Mouse (Mus musculus) ES-E14 (cell line): ENCODE measurements around the gene Msantd2. TPM values are rescaled to one million over a fixed set of nuclear protein-coding genes. Genes with fewer than 3 reads are reported as not detected.

ENCODE experiments used
- DNase-seq: peaks from one replicate; pipeline ENCODE4 v3.0.0-alpha.2; 2013; ENCODE audit warnings: low read depth, low spot score
- H3K27ac ChIP-seq: 2 replicates; pipeline ENCODE4 v1.5.1; 2012; ENCODE audit warnings: low read depth, mild to moderate bottlenecking, low read length, moderate library complexity, mixed read lengths; ENCODE audit not compliant: poor library complexity, insufficient read depth, severe bottlenecking
- H3K36me3 ChIP-seq: 2 replicates; pipeline ENCODE4 v1.6.1; 2012; ENCODE audit warnings: mild to moderate bottlenecking, low read length, moderate library complexity, mixed read lengths; ENCODE audit not compliant: control insufficient read depth, poor library complexity, insufficient read depth, severe bottlenecking
- H3K4me1 ChIP-seq, 2 experiments: fragments of 150-350 bp in 1 of 2; sonication (generic) in 1 of 2; 2 replicates each; pipeline ENCODE4 v1.6.1; 2012; ENCODE audit warnings: low read length in 2 of 2, mild to moderate bottlenecking in 1 of 2, mixed read lengths in 1 of 2; ENCODE audit not compliant: control insufficient read depth in 2 of 2, insufficient read depth in 2 of 2, poor library complexity in 1 of 2
- H3K4me3 ChIP-seq, 2 experiments: fragments of 150-350 bp in 1 of 2; sonication (generic) in 1 of 2; 2 replicates each; pipeline ENCODE4 v1.5.1; 2012; ENCODE audit warnings: low read length in 2 of 2, low read depth in 1 of 2, mild to moderate bottlenecking in 1 of 2, mixed read lengths in 1 of 2; ENCODE audit not compliant: insufficient read depth in 1 of 2, poor library complexity in 1 of 2, severe bottlenecking in 1 of 2
- H3K9ac ChIP-seq: 2 replicates; pipeline ENCODE4 v1.6.1; 2012; ENCODE audit warnings: low read depth, mild to moderate bottlenecking, low read length, mixed read lengths; ENCODE audit not compliant: poor library complexity, insufficient read depth, severe bottlenecking
- H3K9me3 ChIP-seq: fragments of 150-350 bp; sonication (generic); 2 replicates; pipeline ENCODE4 v1.6.1; 2012; ENCODE audit warnings: low read depth, mild to moderate bottlenecking, low read length; ENCODE audit not compliant: control insufficient read depth, insufficient read depth
- CHD2 ChIP-seq: IDR thresholded peaks from 2 replicates; pipeline ENCODE4 v1.6.1; 2014; ENCODE audit warnings: mild to moderate bottlenecking, low read depth, low read length, inconsistent platforms
- HCFC1 ChIP-seq: IDR thresholded peaks from 2 replicates; pipeline ENCODE4 v1.6.1; 2012; ENCODE audit warnings: low read length, inconsistent platforms, borderline replicate concordance; ENCODE audit not compliant: insufficient read depth
- MAFK ChIP-seq: IDR thresholded peaks from 2 replicates; pipeline ENCODE4 v1.6.1; 2014; ENCODE audit warnings: mild to moderate bottlenecking, low read depth, low read length, inconsistent platforms; ENCODE audit not compliant: insufficient read depth
- ZC3H11A ChIP-seq: IDR thresholded peaks from 2 replicates; pipeline ENCODE4 v1.6.1; 2012; ENCODE audit warnings: low read depth, mild to moderate bottlenecking, inconsistent platforms, low read length, borderline replicate concordance
- ZNF384 ChIP-seq: IDR thresholded peaks from 2 replicates; pipeline ENCODE4 v1.6.1; 2012; ENCODE audit warnings: low read depth, low read length, inconsistent platforms
- in situ Hi-C, 2 experiments: fragments of 600-800 bp; cut with MboI; formaldehyde crosslinking; loops; one replicate each; pipeline ENCODE4 v1.15.1; 2025; ENCODE audit warnings: low sequenced_read_pairs in 2 of 2, inconsistent platforms in 1 of 2; ENCODE audit not compliant: unreplicated experiment in 2 of 2
- total RNA-seq: library from RNA; depleted of rRNA; stranded (reverse); fragments of 300-350 nt; gene quantifications from 2 replicates; pipeline ENCODE4 v1.2.3, GENCODE M21; 2012; rRNA removed

The Msantd2 gene
- total RNA-seq, 1 experiment = 81.3 TPM

DNA sequence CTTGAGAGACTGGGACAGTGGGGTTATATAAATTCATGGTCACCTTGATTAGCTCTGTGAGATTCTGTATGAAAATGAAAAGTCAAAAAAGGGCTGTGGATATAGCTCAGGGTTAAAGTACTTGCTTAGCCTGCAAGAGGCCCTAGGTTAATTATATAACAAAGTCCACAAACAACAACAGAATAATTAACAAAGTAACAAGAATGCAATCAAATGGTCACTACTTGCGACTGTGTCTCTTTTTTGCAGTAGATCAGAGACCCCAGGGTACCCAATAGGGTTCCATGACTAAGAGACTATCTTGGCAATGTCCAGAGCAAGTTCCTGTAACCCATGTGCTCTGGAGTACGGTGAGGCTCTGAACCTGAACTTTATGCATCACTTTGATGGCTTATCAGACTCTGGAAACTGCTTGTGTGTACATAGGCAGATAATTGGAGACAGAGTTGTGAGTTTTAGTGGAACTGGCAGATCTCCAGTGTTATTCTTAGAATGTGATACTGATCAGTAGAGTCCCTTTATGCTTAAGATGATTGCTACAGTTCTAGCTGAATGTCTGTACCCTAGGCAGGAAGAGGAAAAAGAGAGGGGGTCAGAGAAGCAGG lies 80.2 kb downstream of the Msantd2 start:
- Histone ChIP-seq H3K4me3 (no peak overlapping the region), H3K9me3 (no peaks in the 10 kb centered on the region), H3K36me3 (no peaks in the 10 kb centered on the region), H3K27ac (no peak overlapping the region), H3K9ac (no peak overlapping the region), H3K4me1 (no peaks in the 10 kb centered on the region)
- TF ChIP-seq MAFK (no peak), HCFC1 (no peak), ZC3H11A (no peak), ZNF384 (no peak), CHD2 (no peak)
- in situ Hi-C loops = no loop called here
- no peak for DNase-seq

DNA sequence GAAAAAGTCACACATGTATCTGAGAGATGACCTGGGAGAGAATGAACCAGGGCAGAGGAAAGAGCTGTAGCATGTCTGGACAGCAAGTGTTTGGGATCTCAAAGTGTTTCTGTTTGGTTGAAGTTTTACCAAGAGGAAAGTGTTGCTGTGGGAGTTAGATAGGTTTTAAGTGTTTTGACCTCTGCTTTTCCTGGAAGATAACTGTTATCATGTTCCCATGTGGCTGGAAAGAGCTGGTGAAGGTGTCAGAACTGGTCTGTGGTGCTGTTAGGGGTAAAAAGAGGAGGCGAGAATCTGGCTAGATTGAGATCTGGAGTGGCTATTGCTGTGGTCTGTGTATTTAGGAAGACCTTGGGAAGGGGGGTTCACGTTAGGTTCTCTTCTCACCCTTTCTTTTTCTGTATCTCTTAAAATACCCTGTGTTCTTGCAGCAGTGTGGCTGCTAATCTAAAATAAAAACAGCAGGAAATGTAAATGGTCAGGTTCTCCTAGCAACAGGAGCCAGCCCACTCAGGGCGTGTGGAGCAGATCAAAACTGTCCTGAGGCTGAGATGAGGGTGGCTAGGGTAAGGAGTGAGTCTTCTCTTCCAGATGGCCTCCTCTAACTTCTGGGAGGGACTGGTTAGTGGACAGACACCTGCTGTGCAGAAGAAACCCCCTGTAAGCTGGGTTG lies 83.2 kb downstream of the Msantd2 start:
- Histone ChIP-seq H3K4me1 (peaks cover 0 to 5% of the 10 kb centered on the region in 2 experiments; a peak in 1 of 4 replicates), H3K9me3 (no peaks in the 10 kb centered on the region), H3K4me3 (no peak overlapping the region), H3K36me3 (no peaks in the 10 kb centered on the region), H3K27ac (no peak overlapping the region), H3K9ac (no peak overlapping the region)
- no peak for DNase-seq
- in situ Hi-C loops = no loop called here
- TF ChIP-seq MAFK (no peak), CHD2 (no peak), ZC3H11A (no peak), HCFC1 (no peak), ZNF384 (no peak)

Other genes with a start within 250 kb of the Msantd2 start
- gene Slc37a2, start 233.6 kb upstream of the Msantd2 start, total RNA-seq = 4.1 and 5.8 TPM in 2 replicates
- gene Ccdc15, start 140.9 kb upstream of the Msantd2 start, total RNA-seq = 6.7 and 6.9 TPM in 2 replicates
- 0.32 and 0.36 TPM in 2 replicates for gene Hepacam, start 122.0 kb upstream of the Msantd2 start, total RNA-seq
- gene Robo4, start 87.4 kb upstream of the Msantd2 start, total RNA-seq = 10.8 and 11.2 TPM in 2 replicates
- gene Robo3, start 56.1 kb upstream of the Msantd2 start, total RNA-seq = 1.2 and 1.4 TPM in 2 replicates
- 6.5 and 6.9 TPM in 2 replicates for gene Esam, start 38.8 kb downstream of the Msantd2 start, total RNA-seq
- gene Vsig2, start 49.9 kb downstream of the Msantd2 start, total RNA-seq = 4.8 and 6.7 TPM in 2 replicates
- gene Nrgn, start 63.6 kb downstream of the Msantd2 start, total RNA-seq = 0.40 and 0.63 TPM in 2 replicates
- gene Siae, start 66.4 kb downstream of the Msantd2 start, total RNA-seq = 8.5 and 13.7 TPM in 2 replicates
- gene Spa17, start 124.4 kb downstream of the Msantd2 start, total RNA-seq = 0.95 and 2.7 TPM in 2 replicates
- gene Tbrg1, start 168.0 kb downstream of the Msantd2 start, total RNA-seq = 84.1 and 120 TPM in 2 replicates
- 0.13 TPM in 1 of 2 replicates, not detected in the other for gene Panx3, start 179.9 kb downstream of the Msantd2 start, total RNA-seq
- gene Olfr160, start 226.9 kb downstream of the Msantd2 start, total RNA-seq = not detected in 2 replicates